In the genomic region with DNA sequence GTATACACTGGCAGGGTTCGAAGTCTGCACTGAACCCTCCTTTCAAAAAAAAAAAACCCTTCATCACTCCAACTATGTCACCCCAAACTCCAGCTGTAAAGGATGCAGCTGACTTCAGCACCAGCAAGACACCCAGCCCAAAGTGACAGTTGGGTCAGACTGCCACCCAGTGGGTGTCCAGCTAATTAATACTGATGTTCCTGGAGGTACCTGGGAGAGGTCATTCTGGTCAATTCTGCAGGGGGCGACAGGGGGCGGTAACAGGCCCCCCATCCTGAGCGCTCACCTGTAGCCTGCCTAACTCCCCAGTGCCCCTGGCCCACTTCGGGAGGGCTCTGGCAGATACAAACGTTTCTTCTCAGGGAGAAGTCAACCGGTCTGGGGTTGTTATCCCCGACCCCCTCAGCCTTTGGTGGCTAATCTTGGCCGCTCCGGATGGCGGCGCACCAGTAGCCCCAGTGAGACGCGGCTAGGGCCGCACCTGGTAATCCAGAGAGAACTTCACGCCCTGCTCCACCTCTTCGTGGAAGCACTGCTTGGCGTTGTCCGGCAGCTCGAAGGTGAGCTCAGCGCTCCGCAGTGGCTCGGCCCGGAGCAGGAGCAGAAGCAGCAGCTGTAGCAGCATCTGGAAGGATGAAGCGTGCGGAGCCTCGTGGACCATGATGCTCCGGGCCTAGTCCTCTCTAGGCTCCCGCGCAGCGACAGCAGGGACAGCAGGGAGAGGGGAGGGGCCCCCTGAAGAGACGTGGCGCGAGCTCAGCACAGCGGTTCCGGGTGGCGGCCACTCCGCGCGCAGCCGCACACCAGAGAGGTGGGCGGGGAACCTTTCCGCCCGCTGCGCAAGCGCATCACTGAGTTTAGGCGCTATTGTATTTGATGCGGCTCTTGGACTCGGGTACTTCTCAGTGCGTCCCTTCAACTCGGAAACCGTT, we compare ENCODE assay signal across 8 mouse cellular contexts. TPM values are rescaled to one million over a fixed set of nuclear protein-coding genes. Genes with fewer than 3 reads are reported as not detected.
DNase-seq lines count a peak whose midpoint lies in the region; ATAC-seq lines count a peak whose summit lies in the region.

A gene (minus strand): TSS at position 804 of the 932 bp plus-strand sequence.

- H3K9me3 ChIP-seq in heart, embryonic 14.5 days (ENCODE audit: control insufficient read depth, low read length), result no peaks in the 10 kb centered on the region
- no peaks in the 10 kb centered on the region for H3K9me3 ChIP-seq in liver, embryonic 13.5 days (replicated peaks)
- no peaks in the 10 kb centered on the region for H3K9me3 ChIP-seq in stomach, embryonic 16.5 days (replicated peaks; ENCODE audit: control insufficient read depth, low read length)

- H3K9ac ChIP-seq in heart, embryonic 14.5 days (ENCODE audit: low read length), result peak within 1 kb of the TSS; percentile 78
- H3K9ac ChIP-seq in liver, embryonic 13.5 days, result peak within 1 kb of the TSS; percentile 82
- H3K9ac ChIP-seq in stomach, embryonic 16.5 days (ENCODE audit: low read length), result peak within 1 kb of the TSS; percentile 90

- peaks cover 5 to 7% of the 10 kb centered on the region in 2 experiments; a peak in 3 of 4 replicates for H3K4me1 ChIP-seq in heart, embryonic 14.5 days (ENCODE audit: control insufficient read depth in 2 of 2, insufficient read depth in 2 of 2, low read length in 2 of 2)
- H3K4me1 ChIP-seq in liver, embryonic 13.5 days (replicated peaks), result peaks cover 15% of the 10 kb centered on the region
- H3K4me1 ChIP-seq in stomach, embryonic 16.5 days (ENCODE audit: control insufficient read depth, insufficient read depth, low read length), result peaks cover 8% of the 10 kb centered on the region; the same call in 1 of the 2 replicates

- H3K27me3 ChIP-seq in heart, embryonic 14.5 days (ENCODE audit: control insufficient read depth, insufficient read depth, low read length), result no peaks in the 10 kb centered on the region
- no peaks in the 10 kb centered on the region for H3K27me3 ChIP-seq in liver, embryonic 13.5 days
- H3K27me3 ChIP-seq in stomach, embryonic 16.5 days (ENCODE audit: control insufficient read depth, insufficient read depth, low read length), result no peaks in the 10 kb centered on the region

- peak; percentile 50 for DNase-seq in c-Kit-negative CD71-positive TER-119-positive erythroid progenitor cells, embryonic 14.5 days (ENCODE audit: low read depth, low spot score)
- peak; percentile 78 for DNase-seq in fibroblast of lung, adult 2 months (ENCODE audit: low read depth)
- peak; percentile 95 for DNase-seq in kidney, postnatal 14 days
- peak; percentile 83 for DNase-seq in liver, embryonic 13.5 days
- peak; percentile 85 for DNase-seq in neural tube, embryonic 10.5 days (ENCODE audit: extremely low spot score, low spot score)

- H3K4me2 ChIP-seq in heart, embryonic 14.5 days (ENCODE audit: low read length), result peak within 1 kb of the TSS; percentile 99
- H3K4me2 ChIP-seq in liver, embryonic 13.5 days, result peak within 1 kb of the TSS; percentile 91
- peak within 1 kb of the TSS; percentile 99 for H3K4me2 ChIP-seq in stomach, embryonic 16.5 days (ENCODE audit: low read depth, low read length)

- H3K36me3 ChIP-seq in heart, embryonic 14.5 days (ENCODE audit: control insufficient read depth, insufficient read depth, low read length), result peaks cover 32% of the 10 kb centered on the region
- peaks cover 11% of the 10 kb centered on the region for H3K36me3 ChIP-seq in liver, embryonic 13.5 days
- peaks cover 17% of the 10 kb centered on the region for H3K36me3 ChIP-seq in stomach, embryonic 16.5 days (ENCODE audit: control insufficient read depth, insufficient read depth, low read length)

- ATAC-seq in CD4-positive, CD25-positive, alpha-beta regulatory T cell, adult 4 months, result peak; percentile 98
- peak; percentile 98 for ATAC-seq in heart, embryonic 14.5 days (ENCODE audit: insufficient number of reproducible peaks, insufficient read depth, low FRiP score, low read depth)
- peak; percentile 99 for ATAC-seq in liver, embryonic 13.5 days (ENCODE audit: low read depth)
- peak; percentile 99 for ATAC-seq in stomach, embryonic 16.5 days (ENCODE audit: insufficient read depth, low FRiP score)

- H3K4me3 ChIP-seq in heart, embryonic 14.5 days (ENCODE audit: control insufficient read depth in 1 of 2, insufficient read depth in 1 of 2, low read depth in 1 of 2, low read length in 2 of 2), result peak within 1 kb of the TSS; percentile 70 to 88
- H3K4me3 ChIP-seq in liver, embryonic 13.5 days (replicated peaks), result peak within 1 kb of the TSS; percentile 68
- H3K4me3 ChIP-seq in stomach, embryonic 16.5 days (replicated peaks; ENCODE audit: low read length), result peak within 1 kb of the TSS; percentile 76

- WGBS in heart, embryonic 14.5 days, result 1% methylated on average over 52 of the region's 52 CpGs
- 1% methylated on average over 52 of the region's 52 CpGs for WGBS in liver, embryonic 13.5 days (ENCODE audit: insufficient replicate concordance)
- 2% methylated on average over 52 of the region's 52 CpGs for WGBS in stomach, embryonic 16.5 days

- peak within 1 kb of the TSS; percentile 61 to 87 for H3K27ac ChIP-seq in heart, embryonic 14.5 days (replicated peaks in 1 of 2; ENCODE audit: control insufficient read depth in 1 of 2, insufficient read depth in 1 of 2, low read depth in 2 of 2, low read length in 2 of 2)
- H3K27ac ChIP-seq in liver, embryonic 13.5 days, result peak within 1 kb of the TSS; percentile 74
- peak within 1 kb of the TSS; percentile 93 for H3K27ac ChIP-seq in stomach, embryonic 16.5 days (ENCODE audit: low read length)

RNA-seq across cellular contexts. Expression of the gene that starts here (rescaled TPM):
- polyA plus RNA-seq in CD4-positive, CD25-positive, alpha-beta regulatory T cell, adult 4 months (2017; shearing (Covaris generic)), result 10 to 100 TPM; 57.1 to 64.7 TPM
- 74.9 and 91.8 TPM in 2 replicates for polyA plus RNA-seq in heart, embryonic 14.5 days (2014; fragmentation: Nextera tagmentation; extraction: Ambion mirVana)
- 39.7 and 39.8 TPM in 2 replicates for polyA plus RNA-seq in liver, embryonic 13.5 days (2015; fragmentation: Nextera tagmentation; extraction: Ambion mirVana)
- 165 and 184 TPM in 2 replicates for polyA plus RNA-seq in stomach, embryonic 16.5 days (2015; fragmentation: Nextera tagmentation; extraction: Ambion mirVana)

Comparison
In these comparisons a context has a peak if more than half of its experiments do, and no peak if none do; other contexts are left out.
1. Peak in every context shown above with its lines: DNase-seq, ATAC-seq, H3K4me3 ChIP-seq and H3K27ac ChIP-seq.